ENCODE assay signal across 28 mouse cellular contexts in genomic region chr2:153970221-153970620, GRCm38 (mm10). TPM values are rescaled to one million over a fixed set of nuclear protein-coding genes. Genes with fewer than 3 reads are reported as not detected.
DNase-seq lines count a peak whose midpoint lies in the region; ATAC-seq lines count a peak whose summit lies in the region.
"Had no signal": no experiment of that assay in that cellular context is flagged by ENCODE, and none has a peak within 500 bp of the region (broad histone marks: within the 10 kb centered on the region; RNA-seq: fewer than 3 reads in every experiment).

No protein-coding gene starts in this region.

- H3K4me1 ChIP-seq in midbrain, embryonic 14.5 days (ENCODE audit: control insufficient read depth, insufficient read depth, low read length), result no peaks in the 10 kb centered on the region
- no peaks in the 10 kb centered on the region for H3K4me1 ChIP-seq in midbrain, embryonic 13.5 days (replicated peaks)
- H3K4me1 ChIP-seq in embryonic facial prominence, embryonic 11.5 days (ENCODE audit: control insufficient read depth, insufficient read depth, low read length), result no peaks in the 10 kb centered on the region
- H3K4me1 ChIP-seq in kidney, embryonic 15.5 days, result no peaks in the 10 kb centered on the region
- H3K4me1 ChIP-seq: hindbrain, embryonic 13.5 days had no signal

- no peak overlapping the region for H3K27ac ChIP-seq in midbrain, embryonic 14.5 days (replicated peaks; ENCODE audit: low read depth, low read length)
- no peak overlapping the region for H3K27ac ChIP-seq in midbrain, embryonic 13.5 days
- H3K27ac ChIP-seq in embryonic facial prominence, embryonic 11.5 days (replicated peaks; ENCODE audit: low read depth, low read length), result no peak overlapping the region
- no peak overlapping the region for H3K27ac ChIP-seq in kidney, embryonic 15.5 days
- H3K27ac ChIP-seq: hindbrain, embryonic 13.5 days had no signal

- no peak for DNase-seq in frontal cortex, postnatal 10 days (ENCODE audit: low spot score in 2 of 2)
- DNase-seq in midbrain, embryonic 14.5 days, result peak; percentile 3
- peak; percentile 11 for DNase-seq in embryonic facial prominence, embryonic 11.5 days (ENCODE audit: low spot score)
- DNase-seq in mesoderm, embryonic 11.5 days (ENCODE audit: low read depth, low spot score), result peak; percentile 10
- DNase-seq: adrenal gland, adult 8-10 months; cerebellum, adult 2 months; forebrain, postnatal 0 days; kidney, postnatal 10 days; liver; right cerebral cortex, adult 18-20 months; thymus, adult 2 months had no signal

- H3K9ac ChIP-seq in midbrain, embryonic 14.5 days (replicated peaks; ENCODE audit: low read length), result no peak overlapping the region
- no peak overlapping the region for H3K9ac ChIP-seq in midbrain, embryonic 13.5 days (replicated peaks)
- no peak overlapping the region for H3K9ac ChIP-seq in embryonic facial prominence, embryonic 11.5 days (replicated peaks; ENCODE audit: low read length)
- H3K9ac ChIP-seq in kidney, embryonic 15.5 days, result no peak overlapping the region
- H3K9ac ChIP-seq: forebrain, postnatal 0 days; hindbrain, embryonic 13.5 days had no signal

- H3K4me3 ChIP-seq in midbrain, embryonic 14.5 days (replicated peaks; ENCODE audit: low read depth, low read length), result no peak overlapping the region
- H3K4me3 ChIP-seq in midbrain, embryonic 13.5 days (replicated peaks), result no peak overlapping the region
- no peak overlapping the region for H3K4me3 ChIP-seq in embryonic facial prominence, embryonic 11.5 days (ENCODE audit: low read depth, low read length)
- H3K4me3 ChIP-seq in kidney, embryonic 15.5 days (replicated peaks), result no peak overlapping the region
- H3K4me3 ChIP-seq: hindbrain, embryonic 13.5 days had no signal

- H3K9me3 ChIP-seq in midbrain, embryonic 14.5 days (ENCODE audit: control insufficient read depth, low read length), result no peaks in the 10 kb centered on the region
- H3K9me3 ChIP-seq in midbrain, embryonic 13.5 days, result no peaks in the 10 kb centered on the region
- no peaks in the 10 kb centered on the region for H3K9me3 ChIP-seq in embryonic facial prominence, embryonic 11.5 days (replicated peaks; ENCODE audit: control insufficient read depth, low read length)
- H3K9me3 ChIP-seq in kidney, embryonic 15.5 days (replicated peaks), result no peaks in the 10 kb centered on the region
- H3K9me3 ChIP-seq: hindbrain, embryonic 13.5 days had no signal

- 77% methylated on average over 5 of the region's 5 CpGs for WGBS in midbrain, embryonic 14.5 days
- 69% methylated on average over 5 of the region's 5 CpGs for WGBS in midbrain, embryonic 13.5 days
- 46% methylated on average over 5 of the region's 5 CpGs for WGBS in embryonic facial prominence, embryonic 11.5 days
- WGBS in kidney, embryonic 15.5 days, result 84% methylated on average over 5 of the region's 5 CpGs

- H3K27me3 ChIP-seq in midbrain, embryonic 14.5 days (ENCODE audit: control insufficient read depth, insufficient read depth, low read length), result no peaks in the 10 kb centered on the region
- H3K27me3 ChIP-seq in midbrain, embryonic 13.5 days, result no peaks in the 10 kb centered on the region
- no peaks in the 10 kb centered on the region for H3K27me3 ChIP-seq in embryonic facial prominence, embryonic 11.5 days (ENCODE audit: control insufficient read depth, insufficient read depth, low read length)
- no peaks in the 10 kb centered on the region for H3K27me3 ChIP-seq in kidney, embryonic 15.5 days
- H3K27me3 ChIP-seq: hindbrain, embryonic 13.5 days had no signal

- H3K36me3 ChIP-seq in midbrain, embryonic 14.5 days (ENCODE audit: control insufficient read depth, insufficient read depth, low read length), result no peaks in the 10 kb centered on the region
- no peaks in the 10 kb centered on the region for H3K36me3 ChIP-seq in midbrain, embryonic 13.5 days
- H3K36me3 ChIP-seq in embryonic facial prominence, embryonic 11.5 days (replicated peaks; ENCODE audit: control insufficient read depth, insufficient read depth, low read depth, low read length), result no peaks in the 10 kb centered on the region
- H3K36me3 ChIP-seq in kidney, embryonic 15.5 days, result no peaks in the 10 kb centered on the region
- H3K36me3 ChIP-seq: hindbrain, embryonic 13.5 days had no signal

- ATAC-seq in frontal cortex, adult (ENCODE audit: low TSS enrichment), result peak; percentile 55; the same call in 1 of the 2 replicates
- no peak for ATAC-seq in midbrain, embryonic 14.5 days (ENCODE audit: low FRiP score, low TSS enrichment)
- no peak for ATAC-seq in midbrain, embryonic 13.5 days
- no peak for ATAC-seq in embryonic facial prominence, embryonic 11.5 days (replicated peaks; ENCODE audit: insufficient number of reproducible peaks, low FRiP score, low TSS enrichment, low read depth)
- no peak for ATAC-seq in megakaryocyte-erythroid progenitor cell, adult 5-6 weeks (replicated peaks; ENCODE audit: low FRiP score, low TSS enrichment, poor library complexity, severe bottlenecking)
- ATAC-seq in kidney, embryonic 15.5 days (replicated peaks; ENCODE audit: low FRiP score), result no peak
- ATAC-seq: forebrain, postnatal 0 days; intestine, embryonic 16.5 days had no signal

- H3K4me2 ChIP-seq in midbrain, embryonic 14.5 days (ENCODE audit: low read length), result no peak overlapping the region
- H3K4me2 ChIP-seq in midbrain, embryonic 13.5 days (replicated peaks), result no peak overlapping the region
- H3K4me2 ChIP-seq in embryonic facial prominence, embryonic 11.5 days (ENCODE audit: low read depth, low read length), result no peak overlapping the region
- no peak overlapping the region for H3K4me2 ChIP-seq in kidney, embryonic 15.5 days
- H3K4me2 ChIP-seq: hindbrain, embryonic 13.5 days; midbrain, embryonic 11.5 days had no signal

RNA-seq across cellular contexts. Expression of gene Bpifa6, which starts 4.5 kb away (rescaled TPM):
- not detected in 2 replicates for polyA plus RNA-seq in midbrain, embryonic 14.5 days (2014; fragmentation: Nextera tagmentation; extraction: Ambion mirVana)
- polyA plus RNA-seq in midbrain, embryonic 13.5 days (2015; fragmentation: Nextera tagmentation; extraction: Ambion mirVana), result not detected in 2 replicates
- not detected in 2 replicates for polyA plus RNA-seq in embryonic facial prominence, embryonic 11.5 days (2014; fragmentation: Nextera tagmentation; extraction: Ambion mirVana)
- not detected in 2 replicates for total RNA-seq in megakaryocyte-erythroid progenitor cell, adult 5-6 weeks (2014; fragmentation: Nextera tagmentation)
- not detected in 2 replicates for total RNA-seq in megakaryocyte-erythroid progenitor cell, adult 5-6 weeks (2017)
- polyA plus RNA-seq in kidney, embryonic 15.5 days (2015; fragmentation: Nextera tagmentation; extraction: Ambion mirVana), result not detected in 2 replicates
- total RNA-seq: CH12.LX; forebrain, postnatal 0 days; heart, adult 8-10 months; layer of hippocampus, postnatal 14 days; left cerebral cortex, postnatal 36 days had no signal
- polyA plus RNA-seq: cerebellum, adult 2 months; cortical plate, adult 2 months; forebrain, postnatal 0 days; heart, embryonic 16.5 days; hindbrain, embryonic 13.5 days; intestine, embryonic 16.5 days; midbrain, embryonic 11.5 days; neural tube, embryonic 14.5 days; small intestine, adult 2 months; thymus, adult 2 months had no signal

RNA-seq across cellular contexts. Expression of gene Bpifb4, which starts 32.2 kb away (rescaled TPM):
- polyA plus RNA-seq in midbrain, embryonic 14.5 days (2014; fragmentation: Nextera tagmentation; extraction: Ambion mirVana), result not detected in 2 replicates
- not detected in 2 replicates for polyA plus RNA-seq in midbrain, embryonic 13.5 days (2015; fragmentation: Nextera tagmentation; extraction: Ambion mirVana)
- 0.18 TPM in 1 of 2 replicates, not detected in the other for polyA plus RNA-seq in embryonic facial prominence, embryonic 11.5 days (2014; fragmentation: Nextera tagmentation; extraction: Ambion mirVana)
- not detected in 2 replicates for total RNA-seq in megakaryocyte-erythroid progenitor cell, adult 5-6 weeks (2014; fragmentation: Nextera tagmentation)
- not detected in 2 replicates for total RNA-seq in megakaryocyte-erythroid progenitor cell, adult 5-6 weeks (2017)
- polyA plus RNA-seq in kidney, embryonic 15.5 days (2015; fragmentation: Nextera tagmentation; extraction: Ambion mirVana), result not detected in 2 replicates
- total RNA-seq: CH12.LX; forebrain, postnatal 0 days; gastrocnemius, adult 8-10 months; heart, adult 8-10 months; layer of hippocampus, postnatal 14 days; left cerebral cortex, postnatal 36 days had no signal
- polyA plus RNA-seq: forebrain, postnatal 0 days; heart, embryonic 16.5 days; hindbrain, embryonic 13.5 days; intestine, embryonic 16.5 days; neural tube, embryonic 14.5 days; small intestine, adult 2 months; urinary bladder, adult 2 months had no signal

RNA-seq across cellular contexts. Expression of gene Bpifa2, which starts 37.8 kb away (rescaled TPM):
- polyA plus RNA-seq in midbrain, embryonic 14.5 days (2014; fragmentation: Nextera tagmentation; extraction: Ambion mirVana), result not detected in 2 replicates
- not detected in 2 replicates for polyA plus RNA-seq in midbrain, embryonic 13.5 days (2015; fragmentation: Nextera tagmentation; extraction: Ambion mirVana)
- polyA plus RNA-seq in embryonic facial prominence, embryonic 11.5 days (2014; fragmentation: Nextera tagmentation; extraction: Ambion mirVana), result not detected in 2 replicates
- total RNA-seq in megakaryocyte-erythroid progenitor cell, adult 5-6 weeks (2014; fragmentation: Nextera tagmentation), result not detected in 2 replicates
- not detected in 2 replicates for total RNA-seq in megakaryocyte-erythroid progenitor cell, adult 5-6 weeks (2017)
- polyA plus RNA-seq in kidney, embryonic 15.5 days (2015; fragmentation: Nextera tagmentation; extraction: Ambion mirVana), result not detected in 2 replicates
- total RNA-seq: CH12.LX; forebrain, postnatal 0 days; gastrocnemius, adult 8-10 months; heart, adult 8-10 months; layer of hippocampus, postnatal 14 days; left cerebral cortex, postnatal 36 days had no signal
- polyA plus RNA-seq: cerebellum, adult 2 months; cortical plate, adult 2 months; forebrain, postnatal 0 days; heart, embryonic 16.5 days; hindbrain, embryonic 13.5 days; intestine, embryonic 16.5 days; midbrain, embryonic 11.5 days; neural tube, embryonic 14.5 days; small intestine, adult 2 months; urinary bladder, adult 2 months had no signal

RNA-seq across cellular contexts. Expression of gene Bpifb3, which starts 52.2 kb away (rescaled TPM):
- polyA plus RNA-seq in midbrain, embryonic 14.5 days (2014; fragmentation: Nextera tagmentation; extraction: Ambion mirVana), result not detected in 2 replicates
- not detected in 2 replicates for polyA plus RNA-seq in midbrain, embryonic 13.5 days (2015; fragmentation: Nextera tagmentation; extraction: Ambion mirVana)
- polyA plus RNA-seq in embryonic facial prominence, embryonic 11.5 days (2014; fragmentation: Nextera tagmentation; extraction: Ambion mirVana), result not detected in 2 replicates
- total RNA-seq in megakaryocyte-erythroid progenitor cell, adult 5-6 weeks (2014; fragmentation: Nextera tagmentation), result not detected in 2 replicates
- total RNA-seq in megakaryocyte-erythroid progenitor cell, adult 5-6 weeks (2017), result not detected in 2 replicates
- not detected in 2 replicates for polyA plus RNA-seq in kidney, embryonic 15.5 days (2015; fragmentation: Nextera tagmentation; extraction: Ambion mirVana)
- total RNA-seq: adrenal gland, adult 8-10 months; CH12.LX; forebrain, postnatal 0 days; gastrocnemius, adult 8-10 months; heart, adult 8-10 months; layer of hippocampus, postnatal 14 days; left cerebral cortex, postnatal 36 days had no signal
- polyA plus RNA-seq: cerebellum, adult 2 months; cortical plate, adult 2 months; forebrain, postnatal 0 days; heart, embryonic 16.5 days; intestine, embryonic 16.5 days; midbrain, embryonic 11.5 days; neural tube, embryonic 14.5 days; small intestine, adult 2 months; urinary bladder, adult 2 months had no signal

Comparison
In these comparisons a context has a peak if more than half of its experiments do, and no peak if none do; other contexts are left out.
1. DNase-seq: peak in midbrain, embryonic 14.5 days (single experiment), embryonic facial prominence, embryonic 11.5 days (single experiment) and mesoderm, embryonic 11.5 days (single experiment); none in frontal cortex, postnatal 10 days (0 of 2).